15 mouse cellular contexts compared by ENCODE assay signal in genomic region chr2:29482979-29483718, GRCm38 (mm10).
DNase-seq lines count a peak whose midpoint lies in the region; ATAC-seq and TF ChIP-seq lines count a peak whose summit lies in the region.
"Had no signal": no experiment of that assay in that cellular context is flagged by ENCODE, and none has a peak within 500 bp of the region (broad histone marks: within the 10 kb centered on the region; RNA-seq: fewer than 3 reads in every experiment).

No protein-coding gene starts in this region.

- no peaks in the 10 kb centered on the region for H3K36me3 ChIP-seq in hindbrain, embryonic 12.5 days
- no peaks in the 10 kb centered on the region for H3K36me3 ChIP-seq in hindbrain, postnatal 0 days (ENCODE audit: insufficient read depth, low read length)
- no peaks in the 10 kb centered on the region for H3K36me3 ChIP-seq in embryonic facial prominence, embryonic 11.5 days (replicated peaks; ENCODE audit: control insufficient read depth, insufficient read depth, low read depth, low read length)
- no peaks in the 10 kb centered on the region for H3K36me3 ChIP-seq in limb, embryonic 10.5 days
- H3K36me3 ChIP-seq: embryonic facial prominence, embryonic 15.5 days; liver, embryonic 13.5 days had no signal

- intact Hi-C loops in left cerebral cortex, postnatal 14 days (cut with DNase I), result no loop called here

- no peak overlapping the region for H3K9ac ChIP-seq in hindbrain, embryonic 12.5 days
- no peak overlapping the region for H3K9ac ChIP-seq in hindbrain, postnatal 0 days (replicated peaks; ENCODE audit: low read length)
- H3K9ac ChIP-seq in embryonic facial prominence, embryonic 11.5 days (replicated peaks; ENCODE audit: low read length), result no peak overlapping the region
- H3K9ac ChIP-seq: embryonic facial prominence, embryonic 15.5 days; liver, embryonic 13.5 days had no signal

- H3K4me1 ChIP-seq in hindbrain, embryonic 12.5 days, result peaks cover 42% of the 10 kb centered on the region
- H3K4me1 ChIP-seq in hindbrain, postnatal 0 days (ENCODE audit: insufficient read depth, low read length), result peaks cover 7% of the 10 kb centered on the region
- peaks cover 3% of the 10 kb centered on the region for H3K4me1 ChIP-seq in embryonic facial prominence, embryonic 11.5 days (ENCODE audit: control insufficient read depth, insufficient read depth, low read length)
- peaks cover 45% of the 10 kb centered on the region for H3K4me1 ChIP-seq in limb, embryonic 10.5 days
- H3K4me1 ChIP-seq: liver, embryonic 13.5 days had no signal

- 36% methylated on average over 9 of the region's 9 CpGs for WGBS in hindbrain, embryonic 12.5 days
- 54% methylated on average over 9 of the region's 9 CpGs for WGBS in hindbrain, postnatal 0 days
- 23% methylated on average over 9 of the region's 9 CpGs for WGBS in embryonic facial prominence, embryonic 11.5 days
- WGBS in limb, embryonic 10.5 days, result 26% methylated on average over 9 of the region's 9 CpGs

- H3K4me3 ChIP-seq in hindbrain, embryonic 12.5 days, result no peak overlapping the region
- no peak overlapping the region for H3K4me3 ChIP-seq in hindbrain, postnatal 0 days (ENCODE audit: low read length)
- no peak overlapping the region for H3K4me3 ChIP-seq in embryonic facial prominence, embryonic 11.5 days (ENCODE audit: low read depth, low read length)
- H3K4me3 ChIP-seq in limb, embryonic 10.5 days, result no peak overlapping the region
- H3K4me3 ChIP-seq: embryonic facial prominence, embryonic 15.5 days; liver, embryonic 13.5 days had no signal

- DNase-seq in hindbrain, postnatal 0 days (ENCODE audit: low spot score), result no peak
- peak; percentile 7 for DNase-seq in adipocyte (ENCODE audit: low spot score)
- peak; percentile 48 for DNase-seq in embryonic facial prominence, embryonic 11.5 days (ENCODE audit: low spot score)
- DNase-seq in limb, embryonic 10.5 days (ENCODE audit: low spot score), result peak; percentile 48
- DNase-seq in frontal cortex, postnatal 36 days (ENCODE audit: low spot score in 2 of 2), result no peak
- no peak for DNase-seq in left cerebral cortex, postnatal 14 days (ENCODE audit: low spot score in 2 of 2)
- no peak for DNase-seq in urinary bladder, postnatal 25 days (ENCODE audit: low spot score)
- DNase-seq: B cell, adult 2 months; cerebellum, adult 8-10 months; heart, postnatal 36 days; liver, embryonic 13.5 days; lung, postnatal 36 days had no signal

- no peak overlapping the region for H3K4me2 ChIP-seq in hindbrain, embryonic 12.5 days (replicated peaks)
- H3K4me2 ChIP-seq in hindbrain, postnatal 0 days (ENCODE audit: low read depth, low read length), result no peak overlapping the region
- no peak overlapping the region for H3K4me2 ChIP-seq in embryonic facial prominence, embryonic 11.5 days (ENCODE audit: low read depth, low read length)
- H3K4me2 ChIP-seq: embryonic facial prominence, embryonic 15.5 days; liver, embryonic 13.5 days had no signal

- no peaks in the 10 kb centered on the region for H3K9me3 ChIP-seq in hindbrain, embryonic 12.5 days (replicated peaks)
- H3K9me3 ChIP-seq in hindbrain, postnatal 0 days (ENCODE audit: low read length), result no peaks in the 10 kb centered on the region
- H3K9me3 ChIP-seq in embryonic facial prominence, embryonic 11.5 days (replicated peaks; ENCODE audit: control insufficient read depth, low read length), result no peaks in the 10 kb centered on the region
- no peaks in the 10 kb centered on the region for H3K9me3 ChIP-seq in limb, embryonic 10.5 days (replicated peaks)
- H3K9me3 ChIP-seq: embryonic facial prominence, embryonic 15.5 days; G1E; liver, embryonic 13.5 days had no signal

- no peaks in the 10 kb centered on the region for H3K27me3 ChIP-seq in hindbrain, embryonic 12.5 days
- H3K27me3 ChIP-seq in hindbrain, postnatal 0 days (ENCODE audit: insufficient read depth, low read length), result no peaks in the 10 kb centered on the region
- H3K27me3 ChIP-seq in embryonic facial prominence, embryonic 11.5 days (ENCODE audit: control insufficient read depth, insufficient read depth, low read length), result no peaks in the 10 kb centered on the region
- no peaks in the 10 kb centered on the region for H3K27me3 ChIP-seq in limb, embryonic 10.5 days (ENCODE audit: low read depth, poor library complexity, severe bottlenecking)
- H3K27me3 ChIP-seq: embryonic facial prominence, embryonic 15.5 days; liver, embryonic 13.5 days had no signal

- no peak for ATAC-seq in hindbrain, embryonic 12.5 days (ENCODE audit: low FRiP score)
- ATAC-seq in hindbrain, postnatal 0 days, result no peak
- no peak for ATAC-seq in embryonic facial prominence, embryonic 11.5 days (replicated peaks; ENCODE audit: insufficient number of reproducible peaks, low FRiP score, low TSS enrichment, low read depth)

- no peak for TF ChIP-seq CTCF in hindbrain, postnatal 0 days (IDR thresholded peaks at IDR 0.05; ENCODE audit: low read depth)

- H3K27ac ChIP-seq in hindbrain, embryonic 12.5 days, result peak overlapping the region; percentile 62
- no peak overlapping the region for H3K27ac ChIP-seq in hindbrain, postnatal 0 days
- 0 out of 2 replicates have a peak overlapping the region, but pooled peaks have one; percentile 35 for H3K27ac ChIP-seq in embryonic facial prominence, embryonic 11.5 days (replicated peaks; ENCODE audit: low read depth, low read length)
- H3K27ac ChIP-seq in limb, embryonic 10.5 days, result peak overlapping the region; percentile 17; the same call in 1 of the 2 replicates
- H3K27ac ChIP-seq: embryonic facial prominence, embryonic 15.5 days; liver, embryonic 13.5 days had no signal

Comparison
In these comparisons a context has a peak if more than half of its experiments do, and no peak if none do; other contexts are left out.
1. DNase-seq: peak in adipocyte (single experiment), embryonic facial prominence, embryonic 11.5 days (single experiment) and limb, embryonic 10.5 days (single experiment); none in hindbrain, postnatal 0 days (single experiment), frontal cortex, postnatal 36 days (0 of 2), left cerebral cortex, postnatal 14 days (0 of 2) and urinary bladder, postnatal 25 days (single experiment).